Mouse (Mus musculus) lung, adult 2 months (tissue): ENCODE measurements around the gene Neu1. TPM values are rescaled to one million over a fixed set of nuclear protein-coding genes. Genes with fewer than 3 reads are reported as not detected.
"Not testable (repeated sequence)": the region's sequence is repeated elsewhere in the genome, so short reads cannot be mapped to it uniquely, and the experiment has no call there.

ENCODE experiments used
- DNase-seq: peaks from one replicate; pipeline ENCODE4 v3.0.0; 2022
- H3K4me1 ChIP-seq: fragments of 200-500 bp; 2 replicates; pipeline ENCODE4 v1.6.1; 2011; ENCODE audit warnings: low read length; ENCODE audit not compliant: control insufficient read depth, insufficient read depth
- H3K4me3 ChIP-seq: fragments of 200-500 bp; replicated peaks from 2 replicates; pipeline ENCODE3; 2011; ENCODE audit warnings: low read depth, mild to moderate bottlenecking, control low read depth, low read length; ENCODE audit errors: extremely low read depth
- CTCF ChIP-seq: fragments of 200-500 bp; IDR thresholded peaks from 2 replicates; pipeline ENCODE4 v1.5.1; 2011; ENCODE audit warnings: mild to moderate bottlenecking, low read length, control low read depth; ENCODE audit not compliant: insufficient read depth
- POLR2A ChIP-seq: fragments of 200-500 bp; IDR thresholded peaks from 2 replicates; pipeline ENCODE4 v1.6.1; 2011; ENCODE audit warnings: low read depth, mild to moderate bottlenecking, control low read depth, low read length, borderline replicate concordance; ENCODE audit errors: extremely low read depth
- WGBS: fragments of 180-500 bp; shearing (Covaris S2); methylation state at CpG from one replicate; pipeline ENCODE4 v1.1.7; 2018; 5-methylcytosine and 5-hydroxymethylcytosine counted together
- polyA plus RNA-seq: library from polyadenylated mRNA; depleted of rRNA; stranded (reverse); fragments of >200 nt; gene quantifications from 2 replicates; pipeline ENCODE4 v1.2.3, GENCODE M21; 2012

Neu1 gene
- polyA plus RNA-seq, 1 experiment, result 46.6 TPM

DNA sequence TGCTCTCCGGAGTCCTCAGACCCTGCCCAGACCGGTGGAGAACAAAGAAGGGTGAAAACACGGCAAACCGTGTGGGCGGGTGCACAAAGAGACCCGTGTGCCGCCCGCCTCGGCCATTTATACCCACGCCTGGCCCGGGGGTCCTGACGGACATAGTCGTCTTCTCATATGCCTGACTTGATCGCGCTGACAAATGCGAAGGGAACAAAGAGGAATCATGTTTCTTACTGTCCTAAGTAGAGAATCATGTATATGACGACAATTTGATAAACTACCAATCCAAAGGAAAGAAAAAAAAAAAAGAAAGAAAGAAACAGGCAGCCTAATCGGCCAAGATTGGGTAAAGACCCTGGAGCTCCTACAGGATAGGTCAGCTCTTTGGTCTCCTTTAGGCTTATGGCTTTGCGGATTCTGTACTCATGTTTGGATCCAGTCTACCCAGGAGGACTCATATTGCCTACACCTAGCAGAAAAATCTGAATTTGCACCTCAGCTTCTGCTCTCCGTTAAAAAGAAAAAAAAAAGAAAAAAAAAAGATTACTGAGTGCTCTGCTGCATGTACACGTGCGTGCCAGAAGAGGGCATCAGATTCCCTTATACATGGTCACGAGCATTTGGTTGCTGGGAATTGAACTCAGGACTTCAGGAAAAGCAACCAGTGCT lies 21.5 kb downstream of the Neu1 start:
- DNase-seq, result peak; percentile 78
- H3K4me3 ChIP-seq, result peak overlapping the region; percentile 99
- TF ChIP-seq CTCF (peak; percentile 53; the same call in 1 of the 2 replicates), POLR2A (peak; percentile 85)
- WGBS, result under 1% methylated on average over 23 of the region's 23 CpGs
- no peaks in the 10 kb centered on the region for H3K4me1 ChIP-seq

DNA sequence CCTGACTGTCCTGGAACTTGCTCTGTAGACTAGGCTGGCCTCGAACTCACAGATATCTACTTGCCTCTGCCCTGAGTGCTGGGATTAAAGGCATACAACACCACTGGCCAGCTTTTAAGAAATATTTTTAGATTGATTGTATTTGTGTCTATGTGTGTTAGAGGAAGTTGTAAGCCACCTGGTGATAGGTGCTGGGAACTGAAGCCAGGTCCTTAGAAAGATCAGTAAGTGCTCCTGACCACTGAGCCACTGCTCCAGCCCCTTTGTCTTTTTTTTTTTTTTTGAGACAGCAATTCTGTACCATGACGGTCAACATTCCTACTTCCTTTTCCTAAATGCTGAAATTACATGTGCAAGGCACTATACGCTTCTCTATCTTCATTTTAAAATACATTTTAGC lies 22.2 kb downstream of the Neu1 start:
- 77% methylated on average over 3 of the region's 3 CpGs for WGBS
- Histone ChIP-seq H3K4me1 (no peaks in the 10 kb centered on the region), H3K4me3 (no peak overlapping the region)
- no peak for DNase-seq
- TF ChIP-seq POLR2A, result no peak
- TF ChIP-seq CTCF, result no peak

DNA sequence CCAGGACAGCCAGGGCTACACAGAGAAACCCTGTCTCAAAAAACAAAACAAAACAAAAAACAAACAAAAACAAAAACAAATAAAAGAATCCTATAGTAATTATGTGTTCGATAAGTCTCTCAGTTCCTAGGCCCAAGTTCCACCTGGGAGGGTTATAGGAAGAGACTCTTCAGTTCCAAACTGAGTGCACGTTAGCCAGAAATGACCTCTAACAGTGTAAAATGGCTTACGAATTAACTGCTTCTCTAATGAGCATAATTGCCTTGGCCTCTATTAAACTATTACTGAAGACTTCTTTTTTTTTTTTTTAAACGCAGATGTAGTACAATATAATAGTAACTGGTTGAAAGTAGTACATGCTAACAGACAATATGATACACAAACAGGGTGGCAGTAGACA lies 22.9 kb downstream of the Neu1 start:
- Histone ChIP-seq H3K4me1 (no peaks in the 10 kb centered on the region), H3K4me3 (no peak overlapping the region)
- TF ChIP-seq POLR2A (no peak), CTCF (no peak)
- no peak for DNase-seq
- 87% methylated on average over 4 of the region's 4 CpGs for WGBS

DNA sequence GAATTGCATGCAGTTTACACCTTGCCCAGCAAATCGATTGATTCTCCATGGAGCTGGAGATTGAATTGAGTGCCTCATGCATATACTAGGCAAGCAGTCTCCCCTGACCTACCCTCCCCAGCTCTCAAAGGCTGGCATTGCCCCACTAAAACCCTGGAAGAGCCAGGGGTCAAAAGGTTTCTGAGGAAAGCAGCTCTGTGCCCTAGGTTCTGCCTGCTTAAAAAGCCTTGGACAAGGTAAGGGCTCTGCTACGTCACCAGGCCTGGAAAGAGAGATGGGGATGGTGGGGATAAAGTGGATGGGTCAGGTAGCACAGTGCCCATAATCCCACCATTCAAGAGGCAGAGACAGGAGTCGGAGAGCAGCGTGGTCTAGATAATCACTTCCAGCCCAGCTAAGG lies 23.8 kb downstream of the Neu1 start:
- WGBS, result 90% methylated on average over 4 of the region's 4 CpGs
- H3K4me3 ChIP-seq, result no peak overlapping the region

GRCm38 (mm10) chr17:34955884-34956283 lies 24.8 kb downstream of the Neu1 start:
- 84% methylated on average over 3 of the region's 3 CpGs for WGBS
- no peak overlapping the region for H3K4me3 ChIP-seq
- DNase-seq, result no peak
- H3K4me1 ChIP-seq, result no peaks in the 10 kb centered on the region
- TF ChIP-seq CTCF, result no peak
- TF ChIP-seq POLR2A, result no peak

More for the DNA sequence above, 23.8 kb downstream of the Neu1 start:
- H3K4me1 ChIP-seq, result no peaks in the 10 kb centered on the region
- DNase-seq, result no peak
- TF ChIP-seq CTCF (no peak), POLR2A (no peak)

DNA sequence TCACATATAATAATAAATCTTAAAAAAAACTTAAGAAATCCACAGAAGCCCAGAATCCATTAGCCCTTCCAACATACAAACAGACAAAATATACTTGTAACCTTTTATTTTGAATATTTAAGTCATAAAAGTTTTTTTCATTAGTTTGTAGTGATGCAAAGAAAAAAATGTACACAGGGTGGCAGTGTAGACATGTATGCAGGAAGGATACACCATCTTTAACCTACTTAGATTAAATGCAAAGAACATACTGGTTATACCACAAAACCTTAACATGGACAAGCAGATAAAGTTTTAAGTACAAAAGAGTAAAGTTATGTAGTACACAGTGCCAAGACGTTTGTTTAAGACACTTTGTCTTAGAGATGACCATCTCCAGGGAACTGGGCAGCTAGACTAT lies 25.3 kb downstream of the Neu1 start:
- no peak for DNase-seq
- WGBS, result 18% methylated on average over 1 of the region's 1 CpGs
- Histone ChIP-seq H3K4me3 (no peak overlapping the region), H3K4me1 (no peaks in the 10 kb centered on the region)
- TF ChIP-seq CTCF (no peak), POLR2A (no peak)

GRCm38 (mm10) chr17:34957291-34957690 lies 26.2 kb downstream of the Neu1 start:
- not testable (repeated sequence) for DNase-seq, H3K4me1 ChIP-seq, H3K4me3 ChIP-seq
- 9% methylated on average over 30 of the region's 40 CpGs for WGBS

- WGBS, result 22% methylated on average over 31 of the region's 40 CpGs
- H3K4me1 ChIP-seq, DNase-seq, H3K4me3 ChIP-seq: not testable (repeated sequence)
Observed at GRCm38 (mm10) chr17:34957966-34958365, 26.9 kb downstream of the Neu1 start.

DNA sequence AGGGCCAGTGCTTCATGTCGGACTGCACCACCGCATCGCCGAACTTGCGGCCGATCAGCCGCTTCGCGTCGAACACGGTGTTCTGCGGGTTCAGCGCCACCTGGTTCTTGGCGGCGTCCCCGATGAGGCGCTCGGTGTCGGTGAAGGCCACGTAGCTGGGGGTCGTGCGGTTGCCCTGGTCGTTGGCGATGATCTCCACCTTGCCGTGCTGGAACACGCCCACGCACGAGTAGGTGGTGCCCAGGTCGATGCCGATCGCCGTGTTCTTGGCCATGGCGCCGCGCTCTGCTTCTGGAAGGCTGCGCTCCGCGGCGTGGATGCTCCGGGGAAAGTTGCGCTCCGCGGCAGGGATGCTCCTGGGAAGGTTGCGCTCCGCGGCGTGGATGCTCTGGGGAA lies 27.7 kb downstream of the Neu1 start:
- not testable (repeated sequence) for H3K4me1 ChIP-seq, DNase-seq
- 0% methylated on average over 20 of the region's 47 CpGs for WGBS
- H3K4me3 ChIP-seq, result peak overlapping the region; percentile 67

DNA sequence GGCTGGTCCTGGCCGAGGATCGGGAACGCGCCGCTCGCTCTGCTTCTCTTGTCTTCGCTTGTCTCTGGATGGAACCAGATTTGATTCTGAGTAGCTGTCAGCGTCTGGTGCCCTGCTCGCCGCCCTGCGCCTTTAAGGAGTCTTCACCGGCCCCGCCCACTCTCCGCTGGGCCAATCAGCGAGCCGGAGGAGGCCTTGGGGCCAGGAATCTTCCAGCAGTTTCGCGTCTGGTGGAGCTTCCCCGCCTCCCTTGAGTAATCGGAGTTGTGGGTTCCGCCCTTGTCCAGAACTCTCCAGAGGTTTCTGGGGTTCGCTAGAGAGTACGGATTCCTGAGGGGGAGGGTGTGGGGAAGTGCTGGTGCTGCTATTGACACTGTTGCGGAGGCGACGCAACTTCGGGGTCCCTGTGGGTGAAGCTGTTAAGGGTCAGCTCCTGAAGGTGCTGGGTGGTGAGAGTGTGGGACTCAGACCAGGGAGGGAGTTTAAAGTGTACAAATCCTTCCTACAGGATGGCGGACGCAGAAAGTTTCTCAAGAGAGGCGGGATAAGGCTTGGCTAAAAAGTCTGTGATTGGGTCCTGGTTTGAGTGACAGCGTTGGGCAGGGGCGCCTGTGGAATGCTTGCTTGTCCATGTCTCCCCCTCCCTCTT lies 28.2 kb downstream of the Neu1 start, which contains the start of gene Hspa1b:
Gene Hspa1b, minus strand, starts transcription at position 109 of the 649 bp plus-strand sequence.
- peak within 1 kb of the TSS; percentile 99 for H3K4me3 ChIP-seq
- H3K4me1 ChIP-seq, result not testable (repeated sequence)
- peak; percentile 94 for DNase-seq
- TF ChIP-seq POLR2A, result peak; percentile 93
- WGBS, result under 1% methylated on average over 32 of the region's 32 CpGs

GRCm38 (mm10) chr17:34959881-34960515 lies 28.9 kb downstream of the Neu1 start:
- 11% methylated on average over 12 of the region's 12 CpGs for WGBS
- Histone ChIP-seq H3K4me3 (peak overlapping the region; percentile 99), H3K4me1 (no peaks in the 10 kb centered on the region)
- DNase-seq, result peak; percentile 41
- TF ChIP-seq POLR2A (peak; percentile 49; the same call in 1 of the 2 replicates), CTCF (no peak)
